Mouse (Mus musculus): ENCODE results near the gene Fam117b.

DNA sequence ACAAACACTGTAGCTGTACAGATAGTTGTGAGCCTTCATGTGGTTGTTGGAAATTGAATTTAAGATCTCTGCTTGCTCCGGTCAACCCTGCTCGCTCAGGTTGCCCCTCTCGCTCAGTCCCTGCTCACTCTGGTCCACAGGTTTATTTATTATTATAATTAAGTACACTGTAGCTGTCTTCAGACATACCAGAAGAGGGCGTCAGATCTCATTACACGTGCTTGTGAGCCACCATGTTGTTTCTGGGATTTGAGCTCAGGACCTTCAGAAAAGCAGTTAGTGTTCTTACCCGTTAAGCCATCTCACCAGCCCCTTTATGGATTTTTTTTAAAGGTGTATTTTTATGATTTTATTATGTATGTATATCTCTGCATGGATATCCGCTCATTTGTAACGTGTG lies 20.0 kb upstream of the Fam117b start:
- TF ChIP-seq CTCF (IDR thresholded peaks at IDR 0.05): peak; percentile 33; the same call in 1 of the 2 replicates
- TF ChIP-seq EP300 (IDR thresholded peaks at IDR 0.05): no peak

All from lung, postnatal 0 days (tissue).